Mouse (Mus musculus) hindbrain, embryonic 14.5 days (tissue): ENCODE data around the gene Dhdh. TPM values are rescaled to one million over a fixed set of nuclear protein-coding genes. Genes with fewer than 3 reads are reported as not detected.

Experiments
- ATAC-seq: fragments of 200-750 bp; cut with Nextera tagmentation; 2 replicates; pipeline ENCODE4 v1.8.0; 2017; ENCODE audit warnings: moderate number of reproducible peaks, mild to moderate bottlenecking, moderate TSS enrichment, moderate library complexity; ENCODE audit not compliant: low FRiP score
- DNase-seq: peaks from one replicate; pipeline ENCODE4 v3.0.0-alpha.2; 2015; ENCODE audit warnings: low spot score
- H3K27ac ChIP-seq: fragments of 300-500 bp; sonication (generic); 2 replicates; pipeline ENCODE4 v1.5.1; 2014; ENCODE audit warnings: mild to moderate bottlenecking, moderate library complexity
- H3K27me3 ChIP-seq: fragments of 300-500 bp; sonication (generic); 2 replicates; pipeline ENCODE4 v1.6.1; 2014; ENCODE audit warnings: mild to moderate bottlenecking, low read length, mixed read lengths; ENCODE audit not compliant: control insufficient read depth, insufficient read depth
- H3K36me3 ChIP-seq: fragments of 300-500 bp; sonication (generic); replicated peaks from 2 replicates; pipeline ENCODE4 v1.6.1; 2014; ENCODE audit not compliant: control insufficient read depth, insufficient read depth
- H3K4me1 ChIP-seq: fragments of 300-500 bp; sonication (generic); replicated peaks from 2 replicates; pipeline ENCODE4 v1.6.1; 2014; ENCODE audit warnings: antibody characterized with exemption, low read length, mixed read lengths; ENCODE audit not compliant: control insufficient read depth, insufficient read depth
- H3K4me2 ChIP-seq: fragments of 300-500 bp; sonication (generic); replicated peaks from 2 replicates; pipeline ENCODE4 v1.6.1; 2014; ENCODE audit warnings: mild to moderate bottlenecking, moderate library complexity
- H3K4me3 ChIP-seq: fragments of 300-500 bp; sonication (generic); replicated peaks from 2 replicates; pipeline ENCODE4 v1.5.1; 2014; ENCODE audit warnings: mild to moderate bottlenecking, low read length
- H3K9ac ChIP-seq: fragments of 300-500 bp; sonication (generic); 2 replicates; pipeline ENCODE4 v1.6.1; 2014
- H3K9me3 ChIP-seq: fragments of 300-500 bp; sonication (generic); 2 replicates; pipeline ENCODE4 v1.6.1; 2016; ENCODE audit warnings: low read length; ENCODE audit not compliant: control insufficient read depth
- WGBS: fragments of 180-500 bp; shearing (Covaris S2); extraction: QIAGEN DNeasy Blood & Tissue Kit; methylation state at CpG from one replicate; pipeline ENCODE4 v1.1.7; 2014; 5-methylcytosine and 5-hydroxymethylcytosine counted together
- polyA plus RNA-seq: library from polyadenylated mRNA; unstranded; fragments of >200 nt; fragmentation: Nextera tagmentation; extraction: Ambion mirVana; gene quantifications from 2 replicates; pipeline ENCODE4 v1.2.1, GENCODE M21; 2014

Gene Dhdh
- polyA plus RNA-seq, 1 experiment from 2014 or later, result 3.6 TPM

GRCm38 (mm10) chr7:45524841-45525621 lies 36.4 kb upstream of the Dhdh start:
- no peak for ATAC-seq
- Histone ChIP-seq H3K4me2 (peak overlapping the region; percentile 73), H3K4me1 (peaks cover 21% of the 10 kb centered on the region), H3K4me3 (peak overlapping the region; percentile 63), H3K36me3 (0 out of 2 replicates have a peak, but pooled peaks cover 5% of the 10 kb centered on the region), H3K9ac (peak overlapping the region; percentile 77), H3K27me3 (no peaks in the 10 kb centered on the region), H3K27ac (peak overlapping the region; percentile 83), H3K9me3 (no peaks in the 10 kb centered on the region)
- no peak for DNase-seq
- WGBS, result 35% methylated on average over 12 of the region's 12 CpGs

GRCm38 (mm10) chr7:45523678-45524170 lies 35.1 kb upstream of the Dhdh start:
- no peak for ATAC-seq
- Histone ChIP-seq H3K4me2 (peak overlapping the region; percentile 12), H3K27me3 (no peaks in the 10 kb centered on the region), H3K9ac (no peak overlapping the region), H3K9me3 (no peaks in the 10 kb centered on the region), H3K27ac (no peak overlapping the region), H3K4me3 (no peak overlapping the region), H3K36me3 (0 out of 2 replicates have a peak, but pooled peaks cover 5% of the 10 kb centered on the region), H3K4me1 (peaks cover 21% of the 10 kb centered on the region)
- no peak for DNase-seq
- WGBS, result 89% methylated on average over 13 of the region's 13 CpGs

GRCm38 (mm10) chr7:45522957-45523676 lies 34.5 kb upstream of the Dhdh start:
- H3K9me3 ChIP-seq, result no peaks in the 10 kb centered on the region
- no peak overlapping the region for H3K27ac ChIP-seq
- ATAC-seq, result no peak
- H3K9ac ChIP-seq, result no peak overlapping the region
- no peaks in the 10 kb centered on the region for H3K27me3 ChIP-seq
- peaks cover 21% of the 10 kb centered on the region for H3K4me1 ChIP-seq
- H3K36me3 ChIP-seq, result 0 out of 2 replicates have a peak, but pooled peaks cover 5% of the 10 kb centered on the region
- peak overlapping the region; percentile 12 for H3K4me2 ChIP-seq
- 72% methylated on average over 18 of the region's 18 CpGs for WGBS
- H3K4me3 ChIP-seq, result no peak overlapping the region
- no peak for DNase-seq

GRCm38 (mm10) chr7:45522194-45522752 lies 33.7 kb upstream of the Dhdh start:
- 0 out of 2 replicates have a peak, but pooled peaks cover 5% of the 10 kb centered on the region for H3K36me3 ChIP-seq
- DNase-seq (no peak), ATAC-seq (no peak)
- H3K9ac ChIP-seq, result peak overlapping the region; percentile 64
- no peaks in the 10 kb centered on the region for H3K27me3 ChIP-seq
- H3K4me3 ChIP-seq, result peak overlapping the region; percentile 42
- WGBS, result 57% methylated on average over 16 of the region's 16 CpGs
- H3K9me3 ChIP-seq, result no peaks in the 10 kb centered on the region
- no peak overlapping the region; the same call in 1 of the 2 replicates for H3K27ac ChIP-seq
- H3K4me2 ChIP-seq, result peak overlapping the region; percentile 55
- peaks cover 21% of the 10 kb centered on the region for H3K4me1 ChIP-seq

- H3K27me3 ChIP-seq, result no peaks in the 10 kb centered on the region
- H3K4me1 ChIP-seq, result peaks cover 21% of the 10 kb centered on the region
- no peaks in the 10 kb centered on the region for H3K9me3 ChIP-seq
- ATAC-seq (peak; percentile 73), DNase-seq (peak; percentile 90)
- 0 out of 2 replicates have a peak, but pooled peaks cover 5% of the 10 kb centered on the region for H3K36me3 ChIP-seq
- WGBS, result under 1% methylated on average over 28 of the region's 28 CpGs
- peak overlapping the region; percentile 64 for H3K9ac ChIP-seq
- peak overlapping the region; percentile 42 for H3K4me3 ChIP-seq
- peak overlapping the region; percentile 86 for H3K27ac ChIP-seq
- peak overlapping the region; percentile 55 for H3K4me2 ChIP-seq
Measured at GRCm38 (mm10) chr7:45521728-45522184, 33.2 kb upstream of the Dhdh start.

- 0 out of 2 replicates have a peak, but pooled peaks cover 5% of the 10 kb centered on the region for H3K36me3 ChIP-seq
- no peak overlapping the region for H3K27ac ChIP-seq
- no peak overlapping the region for H3K4me3 ChIP-seq
- H3K4me2 ChIP-seq, result no peak overlapping the region
- no peak for ATAC-seq
- DNase-seq, result no peak
- WGBS, result 95% methylated on average over 7 of the region's 7 CpGs
- no peak overlapping the region for H3K9ac ChIP-seq
- no peaks in the 10 kb centered on the region for H3K27me3 ChIP-seq
- H3K9me3 ChIP-seq, result no peaks in the 10 kb centered on the region
- peaks cover 20% of the 10 kb centered on the region for H3K4me1 ChIP-seq
Measured at GRCm38 (mm10) chr7:45520605-45521004, 32.0 kb upstream of the Dhdh start.

GRCm38 (mm10) chr7:45519345-45520120 lies 30.9 kb upstream of the Dhdh start:
- 0 out of 2 replicates have a peak, but pooled peaks cover 5% of the 10 kb centered on the region for H3K36me3 ChIP-seq
- WGBS, result 83% methylated on average over 8 of the region's 8 CpGs
- peaks cover 11% of the 10 kb centered on the region; the same call in 1 of the 2 replicates for H3K4me1 ChIP-seq
- H3K27ac ChIP-seq, result no peak overlapping the region
- H3K4me2 ChIP-seq, result no peak overlapping the region
- ATAC-seq, result no peak
- H3K9ac ChIP-seq, result no peak overlapping the region
- no peak overlapping the region for H3K4me3 ChIP-seq
- DNase-seq, result no peak
- no peaks in the 10 kb centered on the region for H3K27me3 ChIP-seq
- no peaks in the 10 kb centered on the region for H3K9me3 ChIP-seq

GRCm38 (mm10) chr7:45518618-45519017 lies 30.0 kb upstream of the Dhdh start:
- WGBS, result 89% methylated on average over 16 of the region's 16 CpGs
- Histone ChIP-seq H3K9me3 (no peaks in the 10 kb centered on the region), H3K4me3 (no peak overlapping the region), H3K27ac (no peak overlapping the region), H3K4me2 (no peak overlapping the region), H3K9ac (no peak overlapping the region), H3K36me3 (0 out of 2 replicates have a peak, but pooled peaks cover 4% of the 10 kb centered on the region), H3K27me3 (no peaks in the 10 kb centered on the region), H3K4me1 (peaks cover 7% of the 10 kb centered on the region; the same call in 1 of the 2 replicates)
- DNase-seq (no peak), ATAC-seq (no peak)
